ENCODE assay signal across 34 mouse cellular contexts in the genomic region with DNA sequence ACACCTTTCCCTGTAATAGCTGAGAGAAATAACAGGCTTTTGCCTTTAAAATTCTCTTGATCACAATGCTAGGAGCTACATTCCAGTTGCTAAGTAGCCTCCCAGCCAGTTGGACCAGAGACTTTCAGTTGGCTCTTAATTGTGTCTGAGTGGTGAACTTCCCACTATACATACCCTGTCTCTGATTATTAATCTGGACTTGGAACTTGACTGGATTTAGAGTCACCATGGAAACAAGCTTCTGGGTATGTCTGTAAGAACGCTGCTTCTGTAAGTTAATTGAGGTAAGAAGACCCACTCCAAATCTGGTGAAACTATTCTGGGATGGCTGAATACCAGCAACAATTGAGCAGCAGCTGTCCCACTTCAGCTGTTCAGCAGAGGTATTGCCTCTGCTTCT. TPM values are rescaled to one million over a fixed set of nuclear protein-coding genes. Genes with fewer than 3 reads are reported as not detected.
"Had no signal": no experiment of that assay in that cellular context is flagged by ENCODE, and none has a peak within 500 bp of the region (broad histone marks: within the 10 kb centered on the region; RNA-seq: fewer than 3 reads in every experiment).

No protein-coding gene starts in this region.

- DNase-seq: kidney, adult 11 months; kidney, adult 8-10 months; kidney, postnatal 10 days; kidney, postnatal 36 days; layer of hippocampus, postnatal 36 days; liver, embryonic 13.5 days; lung, adult 2 months; lung, postnatal 14 days; lung, postnatal 4 days; right cerebral cortex, adult 18-20 months; right cerebral cortex, postnatal 14 days; right cerebral cortex, postnatal 4 days; thymus, adult 2 months; thymus, postnatal 14 days; thymus, postnatal 4 days had no signal

- H3K4me3 ChIP-seq: kidney, embryonic 15.5 days; left cerebral cortex, adult 2 months; liver, embryonic 13.5 days; myocyte; neural tube, embryonic 13.5 days had no signal

- H3K27me3 ChIP-seq: kidney, embryonic 15.5 days; liver, embryonic 13.5 days; neural tube, embryonic 13.5 days had no signal

- H3K4me1 ChIP-seq: kidney, embryonic 15.5 days; liver, embryonic 13.5 days; neural tube, embryonic 13.5 days had no signal

- H3K4me2 ChIP-seq: kidney, embryonic 15.5 days; liver, embryonic 13.5 days; neural tube, embryonic 13.5 days had no signal

- H3K27ac ChIP-seq: kidney, embryonic 15.5 days; left cerebral cortex, adult 2 months; liver, embryonic 13.5 days; neural tube, embryonic 13.5 days; stomach, postnatal 0 days had no signal

- H3K9me3 ChIP-seq: kidney, embryonic 15.5 days; liver, embryonic 13.5 days; neural tube, embryonic 13.5 days had no signal

- H3K36me3 ChIP-seq: kidney, embryonic 15.5 days; liver, embryonic 13.5 days; neural tube, embryonic 13.5 days had no signal

- H3K9ac ChIP-seq: kidney, embryonic 15.5 days; liver, embryonic 13.5 days; neural tube, embryonic 13.5 days had no signal

RNA-seq across cellular contexts. Expression of gene Gm11487, which starts 37.7 kb away (rescaled TPM):
- total RNA-seq: layer of hippocampus, adult 8-10 months; layer of hippocampus, postnatal 10 days; layer of hippocampus, postnatal 36 days; left cerebral cortex, adult 2 months; left cerebral cortex, postnatal 10 days; left cerebral cortex, postnatal 36 days; liver, adult 2 months; megakaryocyte progenitor cell, adult 5-6 weeks; megakaryocyte-erythroid progenitor cell, adult 5-6 weeks; monocyte, adult 5-6 weeks; neutrophil, adult 5-6 weeks had no signal
- polyA plus RNA-seq: kidney, embryonic 15.5 days; limb, embryonic 11.5 days; limb, embryonic 14.5 days; liver, adult 2 months; liver, embryonic 13.5 days; liver, embryonic 16.5 days; lung, adult 2 months; lung, embryonic 16.5 days; myocyte; neural tube, embryonic 13.5 days; stomach, embryonic 14.5 days; stomach, postnatal 0 days; thymus, adult 2 months had no signal
